Mouse (Mus musculus): ENCODE data around the gene Slamf8. TPM values are rescaled to one million over a fixed set of nuclear protein-coding genes. Genes with fewer than 3 reads are reported as not detected.

Gene Slamf8
- total RNA-seq, 1 experiment, result not detected

DNA sequence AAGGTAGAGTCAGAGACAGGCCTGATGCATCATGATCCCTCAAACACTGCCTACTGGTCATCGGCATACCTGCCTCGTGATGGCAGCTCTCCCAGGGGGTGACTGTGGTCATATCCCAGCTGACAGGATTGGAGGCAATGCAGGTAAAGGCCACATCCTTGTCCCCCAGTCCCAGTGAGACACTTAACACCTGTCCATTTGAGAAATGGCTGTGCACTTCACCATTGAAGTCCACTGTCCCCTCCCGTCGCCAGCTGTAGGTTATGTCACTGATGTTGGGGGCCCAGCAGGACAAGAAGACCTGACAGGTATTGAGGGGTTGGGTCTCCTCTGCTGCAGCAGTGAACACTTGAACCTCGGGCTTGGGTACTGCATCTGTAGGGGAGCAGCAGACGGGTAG, 6.1 kb downstream of the Slamf8 start:
- DNase-seq (ENCODE audit: low read depth, low spot score), result no peak
- Histone ChIP-seq H3K4me3 (ENCODE audit: insufficient read depth in 1 of 2, low read depth in 1 of 2, low read length in 2 of 2, poor library complexity in 1 of 2, severe bottlenecking in 1 of 2) (no peak overlapping the region), H3K27ac (ENCODE audit: insufficient read depth, low read depth, low read length, poor library complexity, severe bottlenecking) (no peak overlapping the region), H3K4me1 (ENCODE audit: control insufficient read depth in 2 of 2, insufficient read depth in 2 of 2, low read length in 2 of 2, poor library complexity in 1 of 2) (no peaks in the 10 kb centered on the region), H3K9me3 (ENCODE audit: control insufficient read depth, insufficient read depth, low read depth, low read length) (no peaks in the 10 kb centered on the region), H3K9ac (ENCODE audit: insufficient read depth, low read depth, low read length, poor library complexity, severe bottlenecking) (no peak overlapping the region), H3K36me3 (ENCODE audit: control insufficient read depth, insufficient read depth, low read length, poor library complexity, severe bottlenecking) (no peaks in the 10 kb centered on the region)
- in situ Hi-C loops (cut with MboI; ENCODE audit: low sequenced_read_pairs in 2 of 2, unreplicated experiment in 2 of 2), result no loop called here
- TF ChIP-seq MAFK (IDR thresholded peaks at IDR 0.05; ENCODE audit: insufficient read depth, low read depth, low read length) (no peak), ZC3H11A (IDR thresholded peaks at IDR 0.05; ENCODE audit: borderline replicate concordance, low read depth, low read length) (no peak), CHD2 (IDR thresholded peaks at IDR 0.05; ENCODE audit: low read depth, low read length) (no peak), HCFC1 (IDR thresholded peaks at IDR 0.05; ENCODE audit: borderline replicate concordance, insufficient read depth, low read length) (no peak), ZNF384 (IDR thresholded peaks at IDR 0.05; ENCODE audit: low read depth, low read length) (no peak)

DNA sequence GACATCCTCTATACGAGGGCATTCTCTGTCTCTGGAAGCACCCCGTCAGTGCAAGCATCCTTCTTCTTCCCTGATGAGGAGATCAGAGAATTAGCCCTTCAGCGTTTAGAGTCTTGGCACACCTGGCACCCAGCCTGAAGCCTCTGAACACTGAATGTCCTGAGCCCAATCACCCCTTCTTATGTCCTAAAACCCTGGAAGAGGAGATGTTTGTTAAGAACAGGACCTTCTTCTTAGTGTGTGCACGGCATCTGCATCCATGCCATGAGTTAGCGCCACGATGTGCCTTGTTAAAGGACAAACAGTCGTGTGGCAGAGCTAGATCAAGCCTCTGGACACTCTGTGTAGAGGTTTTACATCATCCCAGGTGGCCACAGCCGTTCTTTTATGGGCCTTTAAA, 7.9 kb downstream of the Slamf8 start:
- no peaks in the 10 kb centered on the region for H3K4me1 ChIP-seq (ENCODE audit: control insufficient read depth in 2 of 2, insufficient read depth in 2 of 2, low read length in 2 of 2, poor library complexity in 1 of 2)
- no peak overlapping the region for H3K4me3 ChIP-seq (ENCODE audit: insufficient read depth in 1 of 2, low read depth in 1 of 2, low read length in 2 of 2, poor library complexity in 1 of 2, severe bottlenecking in 1 of 2)
- no peak overlapping the region for H3K27ac ChIP-seq (ENCODE audit: insufficient read depth, low read depth, low read length, poor library complexity, severe bottlenecking)
- H3K36me3 ChIP-seq (ENCODE audit: control insufficient read depth, insufficient read depth, low read length, poor library complexity, severe bottlenecking), result no peaks in the 10 kb centered on the region
- TF ChIP-seq HCFC1 (IDR thresholded peaks at IDR 0.05; ENCODE audit: borderline replicate concordance, insufficient read depth, low read length), result no peak
- no peak for TF ChIP-seq ZNF384 (IDR thresholded peaks at IDR 0.05; ENCODE audit: low read depth, low read length)
- no peak for TF ChIP-seq MAFK (IDR thresholded peaks at IDR 0.05; ENCODE audit: insufficient read depth, low read depth, low read length)
- no peak for TF ChIP-seq ZC3H11A (IDR thresholded peaks at IDR 0.05; ENCODE audit: borderline replicate concordance, low read depth, low read length)
- TF ChIP-seq CHD2 (IDR thresholded peaks at IDR 0.05; ENCODE audit: low read depth, low read length), result no peak
- in situ Hi-C loops (cut with MboI; ENCODE audit: low sequenced_read_pairs in 2 of 2, unreplicated experiment in 2 of 2), result no loop called here
- H3K9ac ChIP-seq (ENCODE audit: insufficient read depth, low read depth, low read length, poor library complexity, severe bottlenecking), result no peak overlapping the region
- no peak for DNase-seq (ENCODE audit: low read depth, low spot score)
- H3K9me3 ChIP-seq (ENCODE audit: control insufficient read depth, insufficient read depth, low read depth, low read length), result no peaks in the 10 kb centered on the region

DNA sequence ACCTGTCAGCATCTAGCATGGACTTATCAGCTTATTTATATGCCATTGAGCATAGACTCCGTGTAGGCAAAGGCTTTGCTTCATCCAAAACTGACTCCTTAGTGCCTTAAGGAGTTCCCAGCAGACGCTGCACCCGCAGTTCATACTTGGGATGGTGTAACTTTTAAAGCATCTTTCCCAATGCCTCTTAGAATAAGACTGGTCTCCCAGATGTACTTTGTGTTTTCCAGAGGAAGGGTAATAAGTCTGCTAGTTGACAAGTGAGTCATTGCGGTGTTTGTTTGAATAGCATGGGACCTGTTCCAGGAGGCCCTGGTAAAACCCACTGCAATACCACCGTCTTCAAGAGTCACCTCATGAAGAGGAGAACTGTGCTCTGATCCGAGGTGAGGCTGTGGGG, 10.3 kb downstream of the Slamf8 start:
- H3K4me3 ChIP-seq (ENCODE audit: insufficient read depth in 1 of 2, low read depth in 1 of 2, low read length in 2 of 2, poor library complexity in 1 of 2, severe bottlenecking in 1 of 2), result no peak overlapping the region
- H3K36me3 ChIP-seq (ENCODE audit: control insufficient read depth, insufficient read depth, low read length, poor library complexity, severe bottlenecking), result no peaks in the 10 kb centered on the region
- TF ChIP-seq MAFK (IDR thresholded peaks at IDR 0.05; ENCODE audit: insufficient read depth, low read depth, low read length) (no peak), HCFC1 (IDR thresholded peaks at IDR 0.05; ENCODE audit: borderline replicate concordance, insufficient read depth, low read length) (no peak), ZC3H11A (IDR thresholded peaks at IDR 0.05; ENCODE audit: borderline replicate concordance, low read depth, low read length) (no peak), CHD2 (IDR thresholded peaks at IDR 0.05; ENCODE audit: low read depth, low read length) (no peak), ZNF384 (IDR thresholded peaks at IDR 0.05; ENCODE audit: low read depth, low read length) (no peak)
- no peak overlapping the region for H3K9ac ChIP-seq (ENCODE audit: insufficient read depth, low read depth, low read length, poor library complexity, severe bottlenecking)
- H3K27ac ChIP-seq (ENCODE audit: insufficient read depth, low read depth, low read length, poor library complexity, severe bottlenecking), result no peak overlapping the region
- DNase-seq (ENCODE audit: low read depth, low spot score), result no peak
- no peaks in the 10 kb centered on the region for H3K4me1 ChIP-seq (ENCODE audit: control insufficient read depth in 2 of 2, insufficient read depth in 2 of 2, low read length in 2 of 2, poor library complexity in 1 of 2)
- no peaks in the 10 kb centered on the region for H3K9me3 ChIP-seq (ENCODE audit: control insufficient read depth, insufficient read depth, low read depth, low read length)
- in situ Hi-C loops (cut with MboI; ENCODE audit: low sequenced_read_pairs in 2 of 2, unreplicated experiment in 2 of 2), result no loop called here

DNA sequence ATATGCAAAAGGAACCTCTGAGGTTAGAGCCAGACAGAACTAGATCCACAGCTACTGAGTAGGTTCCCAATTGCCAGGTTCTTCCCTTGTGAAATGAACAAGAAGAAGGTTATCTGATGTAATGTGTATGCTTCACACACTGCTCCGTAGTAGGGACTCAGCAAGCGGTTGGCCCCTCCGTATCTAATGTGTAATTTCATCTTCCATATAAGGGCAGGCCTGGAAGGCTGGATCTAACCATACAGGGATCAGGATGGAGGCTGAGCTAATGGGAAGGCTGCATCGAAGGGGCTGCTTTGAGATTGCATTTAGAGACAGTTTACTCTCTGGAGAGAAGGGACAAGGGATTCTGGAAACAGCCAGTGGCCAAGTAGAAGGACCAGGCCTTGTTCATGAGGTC, 22.6 kb downstream of the Slamf8 start:
- in situ Hi-C loops (cut with MboI; ENCODE audit: low sequenced_read_pairs in 2 of 2, unreplicated experiment in 2 of 2), result no loop called here
- Histone ChIP-seq H3K9ac (ENCODE audit: insufficient read depth, low read depth, low read length, poor library complexity, severe bottlenecking) (no peak overlapping the region), H3K36me3 (ENCODE audit: control insufficient read depth, insufficient read depth, low read length, poor library complexity, severe bottlenecking) (no peaks in the 10 kb centered on the region), H3K27ac (ENCODE audit: insufficient read depth, low read depth, low read length, poor library complexity, severe bottlenecking) (no peak overlapping the region), H3K9me3 (ENCODE audit: control insufficient read depth, insufficient read depth, low read depth, low read length) (no peaks in the 10 kb centered on the region), H3K4me3 (ENCODE audit: insufficient read depth in 1 of 2, low read depth in 1 of 2, low read length in 2 of 2, poor library complexity in 1 of 2, severe bottlenecking in 1 of 2) (no peak overlapping the region), H3K4me1 (ENCODE audit: control insufficient read depth in 2 of 2, insufficient read depth in 2 of 2, low read length in 2 of 2, poor library complexity in 1 of 2) (no peaks in the 10 kb centered on the region)
- no peak for TF ChIP-seq ZC3H11A (IDR thresholded peaks at IDR 0.05; ENCODE audit: borderline replicate concordance, low read depth, low read length)
- no peak for TF ChIP-seq MAFK (IDR thresholded peaks at IDR 0.05; ENCODE audit: insufficient read depth, low read depth, low read length)
- no peak for TF ChIP-seq ZNF384 (IDR thresholded peaks at IDR 0.05; ENCODE audit: low read depth, low read length)
- TF ChIP-seq CHD2 (IDR thresholded peaks at IDR 0.05; ENCODE audit: low read depth, low read length), result no peak
- DNase-seq (ENCODE audit: low read depth, low spot score), result no peak

DNA sequence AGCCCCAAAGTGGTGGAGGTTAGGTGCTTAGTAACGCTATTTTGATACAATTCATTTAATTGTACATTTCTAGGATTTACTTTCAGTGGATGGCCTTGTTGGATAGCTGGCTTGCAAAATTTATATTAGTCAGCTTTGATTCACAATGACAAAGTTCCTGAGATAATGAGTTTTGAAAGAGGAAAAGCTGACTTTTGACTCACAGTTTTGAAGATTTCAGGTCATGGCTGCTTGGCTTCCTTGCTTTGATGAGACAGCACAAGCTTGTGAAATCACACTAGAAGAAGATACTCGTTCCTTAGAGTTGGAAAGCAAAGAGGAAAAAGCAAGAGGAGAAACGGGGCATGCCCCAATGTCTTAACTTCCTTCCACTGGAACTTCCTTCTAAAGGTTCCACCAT, 24.2 kb downstream of the Slamf8 start:
- no peak for DNase-seq (ENCODE audit: low read depth, low spot score)
- in situ Hi-C loops (cut with MboI; ENCODE audit: low sequenced_read_pairs in 2 of 2, unreplicated experiment in 2 of 2), result no loop called here
- H3K9ac ChIP-seq (ENCODE audit: insufficient read depth, low read depth, low read length, poor library complexity, severe bottlenecking), result no peak overlapping the region
- H3K27ac ChIP-seq (ENCODE audit: insufficient read depth, low read depth, low read length, poor library complexity, severe bottlenecking), result no peak overlapping the region
- no peaks in the 10 kb centered on the region; a peak in 1 of 4 replicates for H3K4me1 ChIP-seq (ENCODE audit: control insufficient read depth in 2 of 2, insufficient read depth in 2 of 2, low read length in 2 of 2, poor library complexity in 1 of 2)
- no peaks in the 10 kb centered on the region for H3K36me3 ChIP-seq (ENCODE audit: control insufficient read depth, insufficient read depth, low read length, poor library complexity, severe bottlenecking)
- H3K9me3 ChIP-seq (ENCODE audit: control insufficient read depth, insufficient read depth, low read depth, low read length), result no peaks in the 10 kb centered on the region
- no peak overlapping the region for H3K4me3 ChIP-seq (ENCODE audit: insufficient read depth in 1 of 2, low read depth in 1 of 2, low read length in 2 of 2, poor library complexity in 1 of 2, severe bottlenecking in 1 of 2)
- TF ChIP-seq MAFK (IDR thresholded peaks at IDR 0.05; ENCODE audit: insufficient read depth, low read depth, low read length) (no peak), HCFC1 (IDR thresholded peaks at IDR 0.05; ENCODE audit: borderline replicate concordance, insufficient read depth, low read length) (no peak), ZNF384 (IDR thresholded peaks at IDR 0.05; ENCODE audit: low read depth, low read length) (no peak), ZC3H11A (IDR thresholded peaks at IDR 0.05; ENCODE audit: borderline replicate concordance, low read depth, low read length) (no peak), CHD2 (IDR thresholded peaks at IDR 0.05; ENCODE audit: low read depth, low read length) (no peak)
